Mouse (Mus musculus): ENCODE results near the gene Spock1.

The Spock1 gene

DNA sequence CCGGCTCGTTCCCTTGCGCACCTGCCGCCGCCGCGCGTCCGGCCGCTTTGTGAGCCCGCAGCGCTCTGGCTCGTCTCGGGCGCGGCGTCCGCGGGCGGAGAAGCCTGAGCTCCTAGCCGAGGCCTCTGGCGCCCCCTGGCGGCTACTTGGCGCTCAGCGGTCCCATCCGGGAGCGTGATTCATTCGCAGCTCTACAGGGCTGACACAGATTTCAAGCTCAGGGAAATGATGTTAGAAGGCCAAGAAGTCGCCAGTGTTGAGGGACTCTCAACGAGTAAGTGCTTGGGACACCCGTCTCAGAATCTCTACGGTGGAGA is at the start of gene Spock1:
TSS of gene Spock1 (minus strand) at position 67 of the 317 bp plus-strand sequence.
- DNase-seq (ENCODE audit: low spot score) = peak; percentile 84

DNA sequence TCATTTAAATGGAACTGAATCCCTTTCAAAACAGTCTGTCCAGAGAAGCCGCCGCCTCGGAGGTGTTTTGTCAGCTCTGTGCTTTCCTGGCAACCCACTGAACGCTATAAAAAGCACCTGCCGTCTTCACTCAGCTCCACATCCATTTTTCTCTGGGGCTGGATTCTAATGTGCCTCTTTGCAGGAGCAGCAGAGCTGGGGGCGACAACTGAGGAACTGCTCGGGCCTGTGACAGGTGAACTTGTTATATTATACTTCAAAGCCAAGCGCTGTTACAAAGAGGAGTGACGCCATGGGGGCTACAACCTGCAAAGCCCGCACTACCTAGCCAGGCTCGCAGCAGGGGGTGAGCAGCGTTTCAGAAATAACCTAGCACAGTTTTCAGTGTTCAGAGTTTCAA is 42.0 kb upstream of the Spock1 start:
- no peak for DNase-seq (ENCODE audit: low spot score)

DNA sequence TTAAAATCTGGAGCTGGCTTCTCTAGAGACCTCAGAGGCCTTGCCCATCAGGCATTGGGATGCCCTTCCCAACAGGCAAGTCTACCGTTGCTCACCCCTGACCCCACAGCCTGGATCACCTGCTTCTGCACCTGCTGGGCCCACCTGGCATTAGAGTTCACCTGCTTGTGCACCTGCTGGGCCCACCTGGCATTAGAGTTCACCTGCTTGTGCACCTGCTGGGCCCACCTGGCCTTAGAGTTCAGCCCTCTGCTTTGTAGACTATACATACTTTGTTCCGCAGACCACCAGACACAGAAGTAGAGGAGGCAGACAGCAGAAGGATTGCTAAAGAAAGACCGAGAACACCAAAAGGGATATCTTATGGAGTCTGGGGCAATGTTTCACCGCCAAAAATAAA is 41.4 kb upstream of the Spock1 start:
- DNase-seq (ENCODE audit: low spot score) = no peak

GRCm38 (mm10) chr13:57945197-57945596 is 37.1 kb upstream of the Spock1 start:
- peak; percentile 7 for DNase-seq (ENCODE audit: low spot score)

- DNase-seq (ENCODE audit: low spot score) = no peak
These were observed 36.3 kb upstream of the Spock1 start for GRCm38 (mm10) chr13:57944434-57944833.

DNA sequence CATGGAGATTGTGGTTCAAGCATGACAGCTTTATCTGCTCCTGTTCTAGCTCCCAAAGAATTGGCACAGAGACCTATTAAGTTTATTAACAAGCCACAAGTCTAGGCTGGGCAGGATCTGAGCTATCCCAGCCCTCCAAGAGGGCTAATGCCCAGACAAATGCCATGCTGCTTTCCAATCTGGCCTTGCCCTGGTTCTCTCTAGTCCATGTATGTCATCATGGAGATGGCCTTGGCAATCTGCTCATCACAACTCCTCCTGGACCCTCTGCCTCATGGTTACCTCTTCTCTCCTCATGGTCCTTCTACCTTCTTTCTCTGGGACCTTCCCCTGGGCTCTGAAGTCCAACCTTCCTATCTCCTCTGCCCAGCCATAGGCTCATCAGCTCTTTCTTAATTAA is 35.8 kb upstream of the Spock1 start:
- DNase-seq (ENCODE audit: low spot score) = no peak

- DNase-seq (ENCODE audit: low spot score) = no peak
These were observed 29.5 kb upstream of the Spock1 start for GRCm38 (mm10) chr13:57937463-57938229.

GRCm38 (mm10) chr13:57931998-57932397 is 23.9 kb upstream of the Spock1 start:
- no peak for DNase-seq (ENCODE audit: low spot score)

DNA sequence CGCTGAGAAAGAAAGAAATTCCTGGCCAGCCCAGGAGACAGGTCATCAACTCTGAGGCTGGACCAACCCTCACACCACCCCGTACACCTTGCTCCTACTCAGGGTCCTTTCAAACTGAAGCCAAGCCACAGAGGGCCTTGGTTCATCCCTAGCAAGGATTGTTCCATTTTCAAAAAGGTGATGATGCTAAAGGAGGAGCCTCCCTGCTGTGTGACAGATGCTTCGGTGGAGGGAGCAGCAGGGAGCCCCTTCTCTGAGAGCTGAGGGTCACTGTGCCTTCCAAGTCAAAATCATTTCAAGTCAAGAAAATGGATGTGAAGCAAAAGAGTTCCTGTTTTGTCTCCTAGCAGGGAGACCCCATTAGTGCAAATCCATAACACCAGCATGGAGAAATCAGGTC is 23.2 kb upstream of the Spock1 start:
- no peak for DNase-seq (ENCODE audit: low spot score)

GRCm38 (mm10) chr13:57930720-57931119 is 22.6 kb upstream of the Spock1 start:
- DNase-seq (ENCODE audit: low spot score) = no peak

DNA sequence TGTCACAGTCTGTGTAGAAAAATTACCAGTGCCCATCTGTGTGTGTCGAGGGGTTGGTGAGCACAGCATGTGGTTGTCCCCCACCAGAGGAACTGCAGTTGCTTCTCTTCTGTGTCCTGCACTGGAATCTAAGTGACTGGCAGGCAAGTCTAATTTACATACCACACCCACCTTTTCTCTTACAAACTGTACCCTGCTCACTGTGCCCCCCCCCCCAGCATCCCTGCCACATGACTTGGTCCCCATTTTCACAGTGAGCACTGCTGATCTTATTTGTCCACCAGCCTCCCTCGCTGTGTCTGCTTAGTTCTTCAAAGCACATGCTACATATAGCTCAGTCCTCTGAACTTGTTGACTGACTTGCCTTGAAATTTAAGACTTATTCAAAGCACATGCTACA is 22.2 kb upstream of the Spock1 start:
- DNase-seq (ENCODE audit: low spot score) = no peak

- no peak for DNase-seq (ENCODE audit: low spot score)
These were observed 11.8 kb upstream of the Spock1 start for GRCm38 (mm10) chr13:57919947-57920346.

DNA sequence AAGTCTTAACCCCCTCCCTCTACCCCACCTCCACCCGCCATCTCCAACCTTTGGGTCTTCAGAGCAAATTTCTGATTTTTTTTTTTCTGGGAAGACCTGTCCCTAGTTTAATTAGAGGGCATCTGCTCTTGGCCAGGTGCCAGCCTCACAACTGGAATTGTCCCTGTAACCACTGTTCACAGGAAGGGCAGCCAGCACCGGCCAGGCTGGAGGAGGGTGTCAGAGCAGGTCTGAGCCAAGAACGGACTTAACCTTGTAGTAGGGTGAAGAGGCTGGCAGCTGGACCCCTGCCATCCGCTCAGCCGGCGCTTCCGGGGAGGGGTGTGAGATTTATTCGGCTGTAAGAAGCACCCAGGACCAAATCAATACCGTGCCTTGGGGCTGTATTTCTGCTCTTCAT is 3.0 kb upstream of the Spock1 start:
- DNase-seq (ENCODE audit: low spot score) = no peak

DNA sequence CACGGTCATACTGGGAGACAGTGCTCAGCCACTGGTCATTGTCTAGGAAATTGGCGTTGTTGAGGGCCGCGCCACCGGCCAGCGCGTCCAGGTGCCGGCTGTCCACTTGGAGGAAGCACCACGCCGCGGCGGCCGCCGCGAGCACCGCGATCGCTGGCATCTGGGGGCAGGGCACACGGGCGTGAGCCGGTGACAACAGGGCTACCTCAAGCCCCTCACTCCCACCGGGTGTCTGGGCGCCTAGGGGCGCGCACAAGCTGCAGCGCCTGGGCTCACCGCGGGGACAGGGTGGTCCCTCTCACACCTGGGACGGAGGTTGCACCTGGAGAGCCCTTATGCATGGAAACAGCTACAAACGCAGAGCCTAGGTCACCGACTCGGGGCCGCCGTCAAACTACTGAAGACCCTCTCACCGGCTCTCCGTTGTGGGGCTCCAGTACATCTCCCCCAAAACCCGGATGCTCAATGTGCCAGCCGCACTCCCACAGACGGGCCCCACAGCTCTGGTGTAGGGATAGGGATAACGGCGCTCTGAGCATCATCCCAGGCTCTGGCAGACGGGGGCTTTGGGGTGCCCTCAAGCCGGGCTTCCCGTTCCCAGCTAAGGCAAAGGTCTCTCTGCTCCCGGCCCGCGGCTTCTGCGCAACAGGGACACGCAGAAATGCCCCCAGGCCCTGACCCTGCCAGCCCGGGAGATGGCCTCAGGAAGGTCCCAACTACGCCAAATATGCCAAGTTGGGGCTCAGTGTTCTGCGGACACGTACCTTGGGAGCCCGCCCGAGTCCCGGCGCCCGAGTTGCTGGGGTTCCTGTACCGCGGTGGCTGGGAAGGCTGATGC is 485 bp downstream of the Spock1 start:
- no peak for DNase-seq (ENCODE audit: low spot score)

DNA sequence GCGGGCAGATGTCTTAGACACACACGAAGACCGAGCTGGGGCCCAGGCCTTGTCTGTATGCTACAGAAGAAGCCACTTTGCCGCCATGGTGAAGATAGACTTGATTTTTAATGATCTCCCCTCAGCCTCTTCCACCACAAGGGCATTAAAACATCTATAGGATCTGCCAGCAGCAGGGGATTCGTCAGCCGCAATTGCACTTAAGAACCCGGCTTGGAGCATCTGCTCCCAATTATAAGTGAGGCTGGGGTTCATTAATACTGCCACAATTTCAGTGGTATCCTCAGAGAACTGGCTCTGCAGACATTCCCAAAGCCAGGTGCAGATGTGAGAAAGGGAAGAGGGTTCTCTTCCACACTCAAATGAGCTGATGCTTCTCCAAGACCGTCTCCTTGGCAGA is 13.5 kb downstream of the Spock1 start:
- no peak for DNase-seq (ENCODE audit: low spot score)

DNA sequence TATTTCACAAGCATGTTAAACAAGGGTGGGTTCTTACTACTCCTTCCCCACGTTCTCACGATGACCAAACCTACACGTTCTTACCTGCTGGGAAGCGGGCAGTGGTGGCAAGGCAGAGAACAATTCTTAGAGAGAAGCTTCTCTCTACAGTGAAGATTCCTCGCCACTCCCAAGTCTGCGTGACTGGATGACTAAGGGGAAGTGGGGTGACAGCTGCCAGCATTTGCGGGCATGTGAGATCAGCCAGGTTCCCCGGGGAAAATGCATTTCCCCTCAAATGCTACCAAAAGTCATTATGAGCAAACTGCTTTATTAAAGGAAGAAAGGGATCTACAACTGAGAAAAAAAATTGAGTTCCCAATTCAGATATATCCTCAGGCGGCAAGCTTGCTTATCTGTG is 18.4 kb downstream of the Spock1 start:
- no peak for DNase-seq (ENCODE audit: low spot score)

DNA sequence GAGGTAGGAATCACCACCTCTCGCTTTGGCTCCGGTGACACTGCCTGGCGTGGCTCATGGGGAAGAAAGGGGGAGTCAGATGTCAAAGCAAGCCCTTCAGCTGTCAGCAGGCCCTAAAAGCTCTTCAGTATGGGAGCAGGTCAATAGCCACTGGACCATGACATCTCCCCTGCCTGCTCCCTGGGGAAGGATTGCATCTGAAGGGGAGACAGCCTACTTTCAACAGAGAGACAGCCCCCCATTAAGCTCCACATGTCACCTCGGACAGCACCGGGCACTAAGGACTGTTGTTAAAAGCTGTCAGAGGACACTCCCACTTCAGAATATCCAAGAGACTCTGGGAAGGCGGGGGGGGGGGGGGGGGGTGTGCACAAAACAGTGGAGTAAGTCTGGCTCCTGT is 19.1 kb downstream of the Spock1 start:
- DNase-seq (ENCODE audit: low spot score) = no peak

- no peak for DNase-seq (ENCODE audit: low spot score)
These were observed 28.3 kb downstream of the Spock1 start for GRCm38 (mm10) chr13:57879817-57880216.

DNA sequence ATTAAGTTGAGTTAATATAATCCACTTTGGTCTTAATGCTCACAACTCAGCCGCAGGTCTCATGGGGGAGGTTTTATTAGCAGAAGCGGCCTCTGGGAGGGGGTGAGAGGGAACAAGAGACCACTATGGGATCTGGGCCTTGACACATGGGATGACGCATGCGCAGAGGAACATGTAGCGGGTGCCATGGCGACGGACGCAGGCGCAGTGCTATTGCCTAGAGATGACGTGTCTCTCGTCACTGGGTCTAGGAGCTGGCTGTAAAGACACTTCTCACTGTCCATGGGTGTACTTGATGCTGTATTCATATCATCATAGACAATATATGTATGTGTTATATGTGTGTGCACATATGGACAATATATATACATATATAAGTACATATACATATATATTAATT is 29.3 kb downstream of the Spock1 start:
- no peak for DNase-seq (ENCODE audit: low spot score)

- no peak for DNase-seq (ENCODE audit: low spot score)
These were observed 30.4 kb downstream of the Spock1 start for GRCm38 (mm10) chr13:57877782-57878181.

GRCm38 (mm10) chr13:57876966-57877365 is 31.2 kb downstream of the Spock1 start:
- no peak for DNase-seq (ENCODE audit: low spot score)

- DNase-seq (ENCODE audit: low spot score) = no peak
These were observed 38.1 kb downstream of the Spock1 start for GRCm38 (mm10) chr13:57870058-57870457.

DNA sequence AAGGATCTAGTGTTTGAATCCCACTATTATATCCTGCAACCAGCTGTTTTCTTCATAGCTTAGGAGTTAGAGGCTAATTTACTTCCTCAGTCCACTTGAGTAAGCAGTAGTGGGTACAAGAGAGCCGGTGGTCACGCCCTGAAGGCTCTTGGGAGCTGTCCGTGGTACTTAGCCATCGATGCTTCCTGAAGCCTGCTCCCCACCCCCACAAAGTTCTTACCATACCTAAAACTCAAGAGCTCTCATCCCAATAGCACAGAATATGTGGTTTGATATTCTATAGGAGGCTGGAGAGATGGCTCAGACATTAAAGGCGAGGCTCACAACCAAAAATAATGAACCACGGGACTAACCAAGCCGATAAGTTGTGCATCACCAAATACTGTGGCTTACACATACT is 40.5 kb downstream of the Spock1 start:
- DNase-seq (ENCODE audit: low spot score) = peak; percentile 10

DNA sequence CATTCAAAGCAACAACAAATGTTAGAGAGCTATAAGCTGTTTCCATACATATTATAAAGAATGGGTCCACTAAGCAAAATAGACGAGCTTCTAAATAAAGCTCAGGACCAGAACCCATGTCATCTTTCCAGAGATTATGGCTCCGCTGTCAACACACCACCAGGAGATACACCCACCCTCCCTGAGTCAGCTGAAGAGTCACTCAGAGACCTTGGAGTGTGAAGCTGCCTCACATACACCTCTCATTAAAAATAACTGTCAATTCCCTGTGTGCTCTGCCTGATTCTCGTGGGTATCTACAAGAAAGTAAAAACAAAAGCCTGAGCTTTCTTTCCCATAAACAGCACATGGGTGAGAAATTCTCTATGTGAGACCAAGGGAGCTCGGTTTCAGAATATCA is 43.1 kb downstream of the Spock1 start:
- no peak for DNase-seq (ENCODE audit: low spot score)

Data from ovary, postnatal 36 days (tissue).